Mouse (Mus musculus) cerebellum, postnatal 14 days (tissue): ENCODE data around the gene Rhox12.

Source experiments
- DNase-seq, 2 experiments: peaks; one replicate each; pipeline ENCODE4 v3.0.0; 2021; ENCODE audit warnings: mixed read lengths in 2 of 2

Rhox12 gene

GRCm38 (mm10) chrX:38110807-38111206 is at the start of gene Rhox12:
TSS of gene Rhox12 (minus strand) at chrX:38110907.
- no peak for DNase-seq

DNA sequence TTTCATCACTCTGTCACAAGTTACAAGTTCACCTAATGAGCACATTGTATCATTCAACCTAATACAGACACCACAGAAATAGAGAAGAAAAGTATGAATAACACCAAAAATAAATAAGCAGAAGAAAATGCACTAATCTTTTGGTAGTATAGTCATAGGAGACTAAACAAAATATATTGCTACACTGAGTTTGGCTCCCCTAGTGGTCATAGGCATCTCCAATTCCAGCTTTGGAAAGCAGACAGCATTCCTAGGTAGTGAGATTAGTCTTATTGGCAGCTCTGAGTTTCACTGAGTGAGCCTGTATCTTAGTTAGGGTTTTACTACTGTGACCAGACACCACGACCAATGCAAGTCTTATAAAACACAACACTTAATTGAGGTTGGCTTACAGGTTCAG is 48.4 kb upstream of the Rhox12 start:
- no peak for DNase-seq

- no peak for DNase-seq
Measured at GRCm38 (mm10) chrX:38121478-38121877, 10.8 kb upstream of the Rhox12 start.

DNA sequence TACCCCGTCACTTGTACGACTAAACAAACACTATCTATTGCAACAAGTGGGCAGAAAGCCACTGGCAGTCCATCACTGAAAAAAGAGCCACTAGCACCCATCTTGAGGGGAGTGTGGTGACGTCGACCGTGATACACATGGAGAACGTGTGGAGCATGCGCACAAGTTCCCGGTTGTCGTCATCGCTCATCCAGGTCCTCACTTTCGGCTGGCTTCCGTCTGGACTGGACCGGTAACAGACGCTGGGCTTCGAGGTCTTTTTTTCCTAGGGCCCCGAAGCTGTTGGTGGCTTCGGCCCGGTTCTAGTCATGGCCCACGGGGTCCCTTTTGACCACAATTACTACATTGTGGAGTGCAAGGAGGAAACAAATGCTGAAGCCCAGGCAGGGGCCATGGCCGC is 10.3 kb upstream of the Rhox12 start, which contains the start of gene Rhox13:
Gene Rhox13, plus strand, starts transcription at position 238 of the 400 bp plus-strand sequence.
- no peak for DNase-seq

DNA sequence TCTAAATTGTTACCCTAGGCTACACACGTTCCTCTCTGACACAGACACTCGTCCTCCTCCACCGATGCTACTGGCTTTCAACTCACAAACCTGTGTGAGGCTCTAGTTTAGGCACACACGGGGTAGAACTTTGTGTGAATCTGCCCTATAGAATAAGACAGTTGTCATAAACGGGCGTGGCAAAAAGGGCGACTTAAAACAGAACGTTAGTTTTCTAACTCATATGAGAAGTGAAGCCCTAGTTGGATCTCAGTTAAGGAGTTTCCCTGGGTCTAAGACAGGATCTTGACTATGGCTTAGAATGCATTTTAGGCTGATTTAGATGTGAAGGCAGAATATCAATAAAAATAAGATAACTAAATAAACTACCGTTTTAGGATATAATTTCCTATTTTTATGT is 25.7 kb downstream of the Rhox12 start, which contains the start of gene Rhox11:
Gene Rhox11, minus strand, starts transcription at position 101 of the 400 bp plus-strand sequence.
- no peak for DNase-seq

DNA sequence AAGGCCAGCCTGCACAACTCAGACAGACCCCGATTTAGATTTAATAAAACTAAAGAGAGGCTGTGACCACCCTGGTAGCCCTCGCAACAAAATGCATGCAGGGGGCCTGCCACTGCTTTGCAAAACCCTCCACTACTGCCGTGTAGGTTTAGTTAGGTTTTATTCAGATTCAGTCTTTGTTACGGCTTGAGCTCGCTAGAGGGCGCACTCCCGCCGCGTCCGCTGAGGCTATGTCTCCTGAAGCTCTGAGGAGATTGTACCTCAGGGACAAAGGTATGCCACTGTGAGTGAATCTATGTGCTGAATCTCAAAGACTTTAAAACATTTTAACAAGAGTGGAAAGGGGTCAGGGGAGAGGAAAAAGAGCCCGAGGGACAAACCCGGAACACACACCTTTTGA is 26.5 kb downstream of the Rhox12 start:
- DNase-seq, result peak; percentile 59 to 72

DNA sequence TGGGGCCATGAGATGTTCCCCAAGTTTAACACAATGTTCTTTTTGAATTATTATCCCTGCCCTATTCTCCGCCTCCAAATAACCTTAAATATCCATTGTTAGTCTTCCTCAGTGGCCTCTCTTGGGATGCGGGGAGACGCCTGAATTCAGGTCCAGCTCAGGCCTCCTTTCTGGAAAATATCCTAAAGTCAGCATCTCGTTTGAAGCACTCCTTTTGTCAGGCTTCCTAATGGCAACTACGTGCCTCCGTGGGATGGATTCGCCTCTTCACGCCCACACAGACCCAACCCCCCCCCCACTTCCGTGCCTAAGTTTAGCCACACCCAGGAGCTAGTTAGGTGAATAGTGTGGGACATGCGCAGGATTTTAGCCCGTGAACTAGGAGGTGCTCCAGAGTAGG is 44.5 kb downstream of the Rhox12 start, which contains the start of gene Rhox10:
Gene Rhox10, plus strand, starts transcription at position 301 of the 400 bp plus-strand sequence.
- no peak for DNase-seq

GRCm38 (mm10) chrX:38061544-38061943 is 49.2 kb downstream of the Rhox12 start:
- peak; percentile 31 to 33 for DNase-seq
